Mouse (Mus musculus) adrenal gland, adult 2 months (tissue): ENCODE results near the gene Pcca. TPM values are rescaled to one million over a fixed set of nuclear protein-coding genes. Genes with fewer than 3 reads are reported as not detected.

Experiments
- DNase-seq: peaks from one replicate; pipeline ENCODE4 v3.0.0; 2021
- polyA plus RNA-seq: library from polyadenylated mRNA; depleted of rRNA; stranded (reverse); fragments of >200 nt; gene quantifications from 2 replicates; pipeline ENCODE4 v1.2.3, GENCODE M21; 2012
- total RNA-seq, 2 experiments: library from RNA; stranded (reverse); gene quantifications; 2 replicates each; pipeline ENCODE4 v1.2.3; 2021

Gene Pcca
- total and polyA plus RNA-seq, 3 experiments = 18.9 to 179 (median 152) TPM

GRCm38 (mm10) chr14:122747860-122748842, 214.0 kb downstream of the Pcca start:
- no peak for DNase-seq

- DNase-seq = no peak
Observed at GRCm38 (mm10) chr14:122751552-122751951, 217.4 kb downstream of the Pcca start.

DNA sequence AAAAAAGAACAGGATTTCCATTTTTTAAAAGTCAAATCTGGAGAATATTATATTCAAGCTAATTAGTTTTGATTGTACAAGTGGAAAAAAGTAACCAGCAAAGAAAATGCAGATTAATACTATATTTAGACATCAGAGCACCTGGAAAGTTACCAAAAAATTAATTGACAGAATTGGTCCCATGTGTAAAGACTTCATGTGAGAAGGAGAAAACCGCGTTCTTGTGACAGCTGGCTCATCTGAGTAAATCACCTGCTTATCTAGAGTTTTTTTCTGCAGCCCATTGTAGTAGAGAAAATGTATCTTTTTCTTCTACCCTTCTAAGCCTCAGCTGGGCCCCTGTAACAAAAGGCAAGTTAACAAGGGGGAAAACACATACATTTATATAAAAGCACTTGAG, 219.2 kb downstream of the Pcca start:
- DNase-seq = no peak

- no peak for DNase-seq
Observed at GRCm38 (mm10) chr14:122754311-122754710, 220.2 kb downstream of the Pcca start.

GRCm38 (mm10) chr14:122755559-122755958, 221.4 kb downstream of the Pcca start:
- DNase-seq = no peak

DNA sequence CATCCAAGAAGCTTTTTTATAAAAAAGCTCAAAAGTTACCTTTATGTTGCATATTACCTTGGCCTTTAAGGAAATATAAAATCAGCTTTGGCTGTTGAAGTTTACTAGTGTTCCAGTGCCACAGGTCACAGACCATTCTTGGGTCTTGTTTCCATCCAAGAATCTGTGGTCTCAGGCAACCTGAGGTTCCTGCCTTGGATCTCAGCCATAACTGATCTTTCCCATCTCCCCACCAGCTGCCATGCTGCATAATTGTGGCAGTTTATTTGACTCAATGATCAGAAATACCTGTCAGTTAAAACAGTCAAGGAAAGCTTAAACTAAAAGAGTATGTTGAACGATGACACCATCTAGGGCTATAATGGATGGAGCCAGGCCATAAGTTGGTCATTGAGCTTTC, 222.5 kb downstream of the Pcca start:
- DNase-seq = no peak

GRCm38 (mm10) chr14:122759890-122760289, 225.8 kb downstream of the Pcca start:
- DNase-seq = no peak

GRCm38 (mm10) chr14:122760803-122761202, 226.7 kb downstream of the Pcca start:
- no peak for DNase-seq

- no peak for DNase-seq
Observed at GRCm38 (mm10) chr14:122762603-122763002, 228.5 kb downstream of the Pcca start.

DNA sequence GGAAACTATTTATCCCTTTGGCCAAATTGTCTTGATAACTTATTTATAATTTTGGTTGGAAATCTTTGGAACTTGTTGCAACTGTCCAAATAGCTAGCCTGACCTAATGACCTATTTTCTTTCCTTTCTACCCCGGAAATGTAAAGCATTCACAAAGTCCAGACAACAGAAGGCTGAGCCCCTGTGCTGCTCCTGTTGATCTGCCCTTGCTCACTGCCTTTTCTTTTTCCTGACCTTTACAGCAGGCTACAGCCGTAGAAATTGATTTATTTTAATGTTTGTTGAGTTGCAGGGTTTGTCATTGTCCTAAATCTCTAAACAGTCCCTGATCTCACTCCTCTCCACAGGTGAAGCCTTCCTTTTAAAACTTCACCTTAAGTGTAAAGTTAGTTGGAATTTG, 231.8 kb downstream of the Pcca start:
- DNase-seq = no peak

GRCm38 (mm10) chr14:122766448-122766847, 232.3 kb downstream of the Pcca start:
- no peak for DNase-seq

DNA sequence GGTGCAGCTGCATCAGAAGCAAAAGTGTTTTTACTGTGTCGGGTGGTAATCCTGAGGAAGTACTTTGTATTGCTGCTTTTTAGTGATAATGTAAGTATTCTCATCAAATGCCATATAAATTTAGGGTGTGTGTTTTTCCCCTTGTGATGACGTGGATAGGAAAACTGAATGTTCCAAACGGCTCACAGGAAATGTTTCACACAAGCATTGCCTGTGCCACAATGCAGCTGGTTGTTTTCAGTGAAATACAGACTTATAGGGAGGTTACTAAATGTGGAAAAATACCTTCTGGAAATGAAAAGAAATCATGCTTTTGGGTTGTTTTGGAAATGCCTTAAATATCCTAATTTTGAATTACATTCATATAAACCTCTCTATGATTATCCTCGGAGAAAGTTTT, 250.6 kb downstream of the Pcca start:
- DNase-seq = no peak

DNA sequence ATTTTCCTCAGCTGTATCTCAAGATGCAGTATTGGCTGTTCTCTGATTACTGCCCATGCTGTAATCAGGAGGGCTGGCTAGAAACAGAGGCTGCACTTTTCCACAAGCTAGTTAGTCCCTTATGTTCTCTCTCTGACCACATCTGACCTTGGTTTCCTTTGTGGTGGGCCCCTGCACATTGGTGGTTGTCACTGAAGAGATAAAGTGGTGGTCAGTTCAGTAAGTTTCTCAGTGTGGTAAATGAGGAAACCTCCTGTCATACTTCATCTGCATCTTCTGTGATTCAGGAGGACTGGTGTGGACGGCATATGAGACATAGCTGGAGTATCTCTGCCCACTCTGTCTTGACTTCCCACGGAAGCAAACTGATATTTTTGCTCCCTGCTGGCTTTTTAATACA, 254.1 kb downstream of the Pcca start:
- DNase-seq = no peak

DNA sequence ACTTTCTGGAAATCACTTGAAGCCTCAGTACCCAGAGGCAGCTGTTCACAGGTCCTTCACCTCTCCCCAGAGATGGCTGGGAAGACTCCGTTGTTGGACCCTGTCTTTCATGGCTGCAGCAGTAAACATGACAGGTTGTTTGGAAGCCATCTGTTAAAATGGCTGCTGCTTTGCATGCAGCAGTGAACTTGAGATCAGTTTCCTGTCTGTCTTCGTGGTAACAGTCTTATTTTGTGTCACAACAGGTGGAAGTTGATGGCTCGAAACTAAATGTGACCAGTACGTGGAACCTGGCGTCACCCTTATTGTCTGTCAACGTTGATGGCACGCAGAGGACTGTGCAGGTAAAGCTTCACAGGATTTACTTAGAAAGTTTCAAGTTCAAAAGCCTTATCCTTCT, 256.0 kb downstream of the Pcca start:
- DNase-seq = no peak

DNA sequence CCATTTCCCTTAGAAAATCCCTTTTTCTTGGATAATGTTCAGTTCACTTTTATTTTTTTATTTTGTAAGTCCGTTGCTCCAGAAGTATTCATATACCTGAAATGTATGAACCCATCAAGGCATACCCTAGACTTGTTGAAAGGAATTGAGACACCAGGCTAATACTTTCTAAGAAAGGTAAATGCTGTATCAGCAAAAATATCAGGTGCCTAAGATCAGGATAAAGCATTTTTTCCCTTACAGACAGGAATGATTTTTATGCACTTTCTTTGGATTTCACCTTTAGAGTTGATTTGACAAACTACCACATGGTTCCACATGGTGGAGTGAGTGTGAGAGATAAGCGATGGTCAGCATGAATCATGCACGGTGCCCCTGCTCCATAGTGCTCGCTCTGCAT, 259.2 kb downstream of the Pcca start:
- DNase-seq = no peak

DNA sequence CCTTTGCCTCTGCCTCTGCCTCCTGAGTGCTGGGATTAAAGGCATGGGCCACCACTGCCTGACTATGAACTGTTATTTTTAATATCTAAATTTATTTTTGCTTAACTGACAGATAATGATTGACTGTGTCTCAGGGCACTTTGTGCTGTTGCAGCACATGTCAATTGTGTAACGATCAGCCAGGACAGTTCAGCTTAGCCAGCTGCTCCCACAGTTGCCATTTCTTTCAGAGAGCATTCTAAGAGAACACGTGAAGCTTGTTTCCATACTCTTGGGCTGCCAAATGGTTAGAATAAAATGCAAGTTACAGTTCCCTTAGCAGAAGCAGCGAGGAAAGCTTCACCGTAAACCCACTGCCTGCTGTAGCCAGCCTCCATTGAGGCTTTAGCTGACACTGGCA, 266.2 kb downstream of the Pcca start:
- DNase-seq = peak; percentile 8

- DNase-seq = no peak
Observed at GRCm38 (mm10) chr14:122821002-122821401, 286.9 kb downstream of the Pcca start.

GRCm38 (mm10) chr14:122823791-122824190, 289.7 kb downstream of the Pcca start:
- DNase-seq = no peak

DNA sequence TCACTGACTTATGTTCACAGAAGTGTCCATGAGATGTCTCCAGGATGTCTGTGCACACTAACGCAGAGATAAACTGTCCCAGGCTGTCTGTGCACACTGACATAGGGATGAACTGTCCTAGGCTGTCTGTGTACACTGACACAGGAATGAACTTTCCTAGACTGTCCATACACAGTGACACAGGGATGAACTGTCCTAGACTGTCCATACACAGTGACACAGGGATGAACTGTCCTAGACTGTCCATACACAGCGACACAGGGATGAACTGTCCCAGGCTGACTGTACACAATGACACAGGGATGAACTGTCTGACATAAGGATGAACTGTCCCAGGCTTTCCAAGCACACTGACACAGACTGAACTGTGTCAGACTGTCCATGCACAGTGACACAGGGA, 291.3 kb downstream of the Pcca start:
- DNase-seq = peak; percentile 8

GRCm38 (mm10) chr14:122830433-122830832, 296.3 kb downstream of the Pcca start:
- DNase-seq = no peak

DNA sequence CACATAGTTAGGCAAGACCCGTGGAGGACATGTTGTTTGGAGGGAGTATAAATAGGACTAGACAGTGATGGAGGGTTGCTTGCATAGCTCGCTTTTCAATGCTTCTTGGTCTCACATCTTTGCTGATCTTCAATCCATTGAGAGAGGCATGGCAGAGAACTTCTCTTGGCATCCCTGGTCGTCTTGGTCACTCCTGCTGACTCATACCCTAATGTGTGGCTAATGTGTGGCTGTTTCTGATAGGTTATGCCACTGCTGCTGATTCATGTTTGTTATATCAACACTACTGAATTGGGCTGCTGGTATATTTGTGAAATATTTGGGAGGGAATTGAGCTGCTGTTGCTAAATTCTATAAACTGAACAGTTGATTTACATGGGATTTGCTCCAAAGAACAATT, 299.5 kb downstream of the Pcca start:
- peak; percentile 33 for DNase-seq

GRCm38 (mm10) chr14:122834753-122835152, 300.6 kb downstream of the Pcca start:
- no peak for DNase-seq

DNA sequence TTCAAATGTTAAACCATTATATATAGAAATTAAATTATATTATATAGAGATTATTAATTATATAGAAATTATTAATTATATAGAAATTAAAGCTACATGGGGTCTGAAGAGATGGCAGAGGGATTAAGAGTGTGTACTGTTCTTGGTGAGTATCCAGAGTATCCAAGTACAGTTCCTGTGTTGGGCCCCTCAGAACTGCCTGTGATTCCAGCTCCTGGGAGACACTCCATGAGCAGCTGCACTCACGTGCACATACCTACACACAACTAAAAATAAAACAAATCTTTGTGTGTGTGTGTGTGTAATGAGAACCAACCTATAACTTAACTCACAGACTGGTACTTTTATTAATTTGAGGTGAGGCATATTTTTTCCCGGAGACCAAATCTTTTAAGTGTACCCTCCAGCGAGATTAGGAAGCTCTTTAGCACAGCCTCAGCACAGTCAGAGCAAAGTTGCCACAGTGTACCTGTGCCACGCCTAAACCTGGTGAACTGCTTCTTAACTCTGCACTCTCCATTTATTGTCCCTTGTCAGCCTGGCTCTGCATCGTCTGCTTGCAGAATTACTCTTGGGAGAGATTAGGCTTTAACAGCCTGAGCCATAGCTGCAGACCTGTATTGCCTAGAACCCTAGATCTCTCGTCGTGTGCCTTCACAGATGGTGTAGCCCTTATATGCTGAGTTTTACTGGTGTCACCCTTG, 301.5 kb downstream of the Pcca start:
- no peak for DNase-seq
